Mouse (Mus musculus) thymus, postnatal 25 days (tissue): ENCODE measurements around the gene Rnf157.

ENCODE experiments used
- DNase-seq: peaks from one replicate; pipeline ENCODE4 v3.0.0; 2022

The Rnf157 gene

DNA sequence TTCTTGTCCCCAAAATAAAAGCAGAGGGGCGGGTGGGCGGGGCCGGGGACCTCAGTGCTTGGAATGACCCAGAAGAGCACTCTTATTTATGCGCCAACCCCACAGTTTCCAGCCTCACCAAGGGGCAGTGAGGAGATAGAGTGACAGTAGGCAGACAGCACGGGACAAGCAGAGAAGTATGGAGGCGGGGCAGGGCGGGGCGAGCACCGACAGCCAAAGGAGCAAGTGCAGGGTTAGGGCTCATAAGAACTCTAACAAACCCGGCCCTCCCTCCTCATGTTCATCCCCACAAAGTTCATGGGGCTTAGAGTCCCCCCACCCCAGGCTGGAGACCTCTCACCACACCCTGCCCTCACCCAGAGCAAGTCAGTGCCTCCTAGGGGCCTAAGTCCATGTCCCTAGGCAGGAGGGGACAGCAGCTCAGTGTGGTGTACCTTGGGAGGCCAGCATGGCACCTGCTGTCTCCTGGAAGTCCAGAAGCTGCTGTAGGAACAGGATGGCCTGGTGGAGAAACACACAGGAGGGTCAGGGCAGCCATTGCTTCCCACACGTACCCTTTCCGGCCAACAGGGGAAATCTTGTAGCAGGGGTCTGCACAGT is 119.2 kb downstream of the Rnf157 start:
- no peak for DNase-seq

DNA sequence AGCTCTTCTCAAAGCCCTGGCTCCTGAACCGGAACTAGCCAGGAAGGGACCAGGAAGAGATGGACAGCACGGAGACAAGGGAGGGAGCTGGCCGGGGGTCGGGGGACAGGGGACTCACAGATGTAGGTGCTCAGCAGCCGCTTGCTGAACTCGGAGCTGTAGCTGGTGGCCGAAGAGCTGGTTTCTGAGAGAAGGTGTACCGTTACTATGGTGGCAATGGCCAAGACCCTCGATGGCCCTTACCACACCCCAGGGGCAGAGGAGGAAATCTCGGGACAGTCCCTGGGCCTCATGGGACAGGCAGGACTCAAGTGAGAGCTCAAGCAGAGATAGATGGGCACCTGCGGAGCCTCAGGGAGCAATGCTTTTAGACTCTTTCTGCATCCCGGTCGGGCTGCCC is 120.4 kb downstream of the Rnf157 start:
- no peak for DNase-seq

DNA sequence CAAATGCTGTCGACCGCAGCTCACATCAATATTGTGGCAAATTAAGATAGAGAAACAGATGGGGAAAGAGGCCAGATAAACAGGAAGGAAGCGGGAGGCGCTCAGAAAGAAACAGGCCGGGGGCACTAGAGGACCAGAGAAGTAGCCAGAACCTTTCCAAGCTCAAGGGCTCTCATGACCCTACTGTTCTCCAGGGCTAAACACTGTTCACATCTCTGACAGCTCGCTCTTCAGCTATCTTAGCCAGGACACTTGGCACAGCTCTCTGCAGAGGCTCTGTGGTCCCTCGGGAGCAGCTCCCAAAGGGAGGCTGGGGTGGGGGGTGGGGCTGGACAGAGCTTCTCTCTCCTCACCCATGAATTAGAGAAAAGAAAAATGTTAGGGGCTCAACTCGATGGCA is 122.3 kb downstream of the Rnf157 start:
- no peak for DNase-seq

DNA sequence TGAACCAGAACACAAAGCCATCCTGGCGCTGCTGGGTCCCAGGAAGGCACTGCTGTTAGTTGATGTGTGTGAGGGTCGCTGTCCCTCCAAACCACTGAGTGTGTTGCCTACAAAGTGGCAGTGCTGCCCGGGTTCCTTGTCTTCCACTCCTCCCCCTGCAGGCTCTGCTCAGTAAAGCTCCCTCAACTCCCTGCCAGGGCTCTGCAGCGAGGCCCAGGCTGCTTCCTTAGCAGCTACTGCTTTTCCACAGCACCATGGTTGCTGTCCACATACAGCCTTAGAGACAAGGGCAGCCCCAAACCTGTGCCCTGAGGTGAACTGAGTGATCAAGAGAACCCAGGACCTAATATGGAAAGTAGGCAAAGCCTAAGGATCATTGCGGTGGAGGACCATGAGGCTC is 125.5 kb downstream of the Rnf157 start:
- DNase-seq, result no peak
